Mouse (Mus musculus): ENCODE results near the gene Mrpl24.

GRCm38 (mm10) chr3:87920270-87920943 lies 1.1 kb downstream of the Mrpl24 start:
- TF ChIP-seq POLR2A (IDR thresholded peaks at IDR 0.05; ENCODE audit: insufficient read depth, low read length) (no peak), CTCF (IDR thresholded peaks at IDR 0.05; ENCODE audit: low read depth, low read length) (no peak)

All from ES-Bruce4 (cell line).